Mouse (Mus musculus) left cerebral cortex, postnatal 14 days (tissue): Measurements from ENCODE around the gene Tm7sf3. TPM values are rescaled to one million over a fixed set of nuclear protein-coding genes. Genes with fewer than 3 reads are reported as not detected.
"Not testable (repeated sequence)": the region's sequence is repeated elsewhere in the genome, so short reads cannot be mapped to it uniquely, and the experiment has no call there.

Experiments
- DNase-seq, 2 experiments: peaks; one replicate each; pipeline ENCODE4 v3.0.0; 2021 to 2022; ENCODE audit warnings: low spot score in 2 of 2, mixed read lengths in 1 of 2
- intact Hi-C: fragments of 180-260 bp; cut with DNase I; formaldehyde crosslinking; loops from one replicate; pipeline ENCODE4 v1.15.1; 2025
- total RNA-seq, 2 experiments: library from RNA; stranded (reverse); gene quantifications; 2 replicates each; pipeline ENCODE4 v1.2.3; 2021

The Tm7sf3 gene
- total RNA-seq, 2 experiments from 2014 or later, result 30.0 to 33.5 TPM

GRCm38 (mm10) chr6:146562461-146562860 is 80.2 kb downstream of the Tm7sf3 start:
- intact Hi-C loops, DNase-seq: not testable (repeated sequence)

Other genes with a start within 250 kb of the Tm7sf3 start
- 10 to 100 TPM; 19.2 to 20.8 TPM for gene Itpr2, start 140.6 kb downstream of the Tm7sf3 start, total RNA-seq
- 10 to 100 TPM; 71.7 to 79.8 TPM for gene Fgfr1op2, start 65.6 kb downstream of the Tm7sf3 start, total RNA-seq
- gene Ints13, start 65.0 kb downstream of the Tm7sf3 start, total RNA-seq, result 10 to 100 TPM; 29.3 to 40.7 TPM
- gene Med21, start 277 bp downstream of the Tm7sf3 start, total RNA-seq, result 10 to 100 TPM; 38.2 to 39.1 TPM
- 10 to 100 TPM; 19.1 to 19.3 TPM for gene Stk38l, start 82.2 kb upstream of the Tm7sf3 start, total RNA-seq
- gene Arntl2, start 153.2 kb upstream of the Tm7sf3 start, total RNA-seq, result 1 to 10 TPM; 8.0 to 9.3 TPM
- not detected for gene Smco2, start 207.3 kb upstream of the Tm7sf3 start, total RNA-seq
- 10 to 100 TPM; 65.4 to 86.1 TPM for gene Ppfibp1, start 245.7 kb upstream of the Tm7sf3 start, total RNA-seq